Mouse (Mus musculus): ENCODE measurements around the gene Stxbp2.

DNA sequence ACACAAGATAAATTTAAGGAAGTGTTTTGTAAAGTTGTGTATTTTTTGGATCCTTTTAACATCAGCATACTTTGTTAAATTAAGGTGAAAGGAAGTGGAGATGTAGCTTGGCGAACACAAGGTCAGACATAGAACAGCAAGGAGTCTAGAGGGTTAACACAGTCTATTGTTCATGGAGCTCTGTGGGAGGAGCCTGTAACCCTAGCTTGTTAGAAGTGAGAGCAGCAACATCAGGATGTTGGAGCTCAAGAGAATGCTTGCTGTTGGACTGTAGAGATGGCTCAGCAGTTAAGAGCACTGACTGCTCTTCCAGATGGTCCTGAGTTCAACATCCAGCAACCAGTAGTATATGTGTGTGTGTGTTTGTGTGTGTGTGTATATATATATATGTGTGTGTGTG is 18.2 kb downstream of the Stxbp2 start:
- TF ChIP-seq CTCF (IDR thresholded peaks at IDR 0.05; ENCODE audit: low read depth) (no peak), EP300 (IDR thresholded peaks at IDR 0.05; ENCODE audit: low read depth) (no peak)

Data from liver, postnatal 0 days (tissue).